Mouse (Mus musculus) midbrain, embryonic 15.5 days (tissue): ENCODE data around the gene Abraxas1. TPM values are rescaled to one million over a fixed set of nuclear protein-coding genes. Genes with fewer than 3 reads are reported as not detected.

ENCODE experiments used
- ATAC-seq: fragments of 200-750 bp; cut with Nextera tagmentation; replicated peaks from 2 replicates; pipeline ENCODE4 v1.8.0; 2017; ENCODE audit warnings: moderate TSS enrichment
- H3K27ac ChIP-seq: fragments of 300-500 bp; sonication (generic); 2 replicates; pipeline ENCODE4 v1.5.1; 2015; ENCODE audit warnings: mild to moderate bottlenecking, inconsistent platforms
- H3K27me3 ChIP-seq: fragments of 300-500 bp; sonication (generic); replicated peaks from 2 replicates; pipeline ENCODE4 v1.6.1; 2015; ENCODE audit warnings: inconsistent platforms
- H3K36me3 ChIP-seq: fragments of 300-500 bp; sonication (generic); replicated peaks from 2 replicates; pipeline ENCODE4 v1.6.1; 2015; ENCODE audit warnings: inconsistent platforms
- H3K4me1 ChIP-seq: fragments of 300-500 bp; sonication (generic); 2 replicates; pipeline ENCODE4 v1.6.1; 2015; ENCODE audit warnings: inconsistent platforms
- H3K4me2 ChIP-seq: fragments of 300-500 bp; sonication (generic); 2 replicates; pipeline ENCODE4 v1.6.1; 2015; ENCODE audit warnings: inconsistent platforms, mild to moderate bottlenecking, moderate library complexity
- H3K4me3 ChIP-seq: fragments of 300-500 bp; sonication (generic); 2 replicates; pipeline ENCODE4 v1.5.1; 2015; ENCODE audit warnings: mild to moderate bottlenecking, inconsistent platforms
- H3K9ac ChIP-seq: fragments of 300-500 bp; sonication (generic); 2 replicates; pipeline ENCODE4 v1.6.1; 2015; ENCODE audit warnings: mild to moderate bottlenecking, inconsistent platforms
- H3K9me3 ChIP-seq: fragments of 300-500 bp; sonication (generic); 2 replicates; pipeline ENCODE4 v1.6.1; 2016; ENCODE audit warnings: inconsistent platforms
- WGBS: fragments of 180-500 bp; shearing (Covaris S2); methylation state at CpG from one replicate; pipeline ENCODE4 v1.1.7; 2015; ENCODE audit warnings: mixed read lengths; 5-methylcytosine and 5-hydroxymethylcytosine counted together
- polyA plus RNA-seq: library from polyadenylated mRNA; unstranded; fragments of >200 nt; fragmentation: Nextera tagmentation; extraction: Ambion mirVana; gene quantifications from 2 replicates; pipeline ENCODE4 v1.2.1, GENCODE M21; 2015

Abraxas1 gene
- 12.8 and 13.2 TPM in 2 replicates for polyA plus RNA-seq

GRCm38 (mm10) chr5:100820483-100821184 lies at the start of gene Abraxas1:
TSS of gene Abraxas1 (minus strand) at chr5:100820965.
- Histone ChIP-seq H3K4me2 (peak within 1 kb of the TSS; percentile 83), H3K9ac (peak within 1 kb of the TSS; percentile 93), H3K27ac (peak within 1 kb of the TSS; percentile 82), H3K4me3 (peak within 1 kb of the TSS; percentile 89), H3K4me1 (peaks cover 11% of the 10 kb centered on the region), H3K9me3 (no peaks in the 10 kb centered on the region), H3K27me3 (no peaks in the 10 kb centered on the region), H3K36me3 (no peaks in the 10 kb centered on the region)
- WGBS: under 1% methylated on average over 63 of the region's 63 CpGs
- ATAC-seq: peak; percentile 99

GRCm38 (mm10) chr5:100869197-100869895 lies 48.6 kb upstream of the Abraxas1 start:
- Histone ChIP-seq H3K4me1 (no peaks in the 10 kb centered on the region), H3K9me3 (no peaks in the 10 kb centered on the region), H3K4me2 (no peak overlapping the region), H3K27ac (no peak overlapping the region), H3K27me3 (no peaks in the 10 kb centered on the region), H3K36me3 (no peaks in the 10 kb centered on the region), H3K9ac (no peak overlapping the region), H3K4me3 (no peak overlapping the region)
- no peak for ATAC-seq
- WGBS: 74% methylated on average over 4 of the region's 4 CpGs

- no peaks in the 10 kb centered on the region for H3K4me1 ChIP-seq
- no peaks in the 10 kb centered on the region for H3K27me3 ChIP-seq
- H3K9ac ChIP-seq: no peak overlapping the region
- no peaks in the 10 kb centered on the region for H3K9me3 ChIP-seq
- no peak overlapping the region for H3K4me2 ChIP-seq
- no peak overlapping the region for H3K27ac ChIP-seq
- H3K4me3 ChIP-seq: no peak overlapping the region
- no peak for ATAC-seq
- WGBS: 75% methylated on average over 2 of the region's 2 CpGs
- H3K36me3 ChIP-seq: no peaks in the 10 kb centered on the region
Observed at GRCm38 (mm10) chr5:100866183-100866582, 45.4 kb upstream of the Abraxas1 start.

- Histone ChIP-seq H3K4me2 (no peak overlapping the region), H3K4me1 (no peaks in the 10 kb centered on the region), H3K36me3 (no peaks in the 10 kb centered on the region), H3K9me3 (no peaks in the 10 kb centered on the region), H3K27me3 (no peaks in the 10 kb centered on the region), H3K4me3 (no peak overlapping the region), H3K27ac (no peak overlapping the region), H3K9ac (no peak overlapping the region)
- ATAC-seq: no peak
- 89% methylated on average over 6 of the region's 6 CpGs for WGBS
Observed at GRCm38 (mm10) chr5:100864438-100864837, 43.7 kb upstream of the Abraxas1 start.

GRCm38 (mm10) chr5:100863091-100863490 lies 42.3 kb upstream of the Abraxas1 start:
- 61% methylated on average over 2 of the region's 2 CpGs for WGBS
- ATAC-seq: no peak
- H3K9me3 ChIP-seq: no peaks in the 10 kb centered on the region

GRCm38 (mm10) chr5:100861811-100862210 lies 41.0 kb upstream of the Abraxas1 start:
- H3K36me3 ChIP-seq: no peaks in the 10 kb centered on the region
- ATAC-seq: no peak

More at GRCm38 (mm10) chr5:100863091-100863490, 42.3 kb upstream of the Abraxas1 start:
- no peak overlapping the region for H3K4me2 ChIP-seq
- H3K4me1 ChIP-seq: no peaks in the 10 kb centered on the region
- H3K27me3 ChIP-seq: no peaks in the 10 kb centered on the region
- H3K9ac ChIP-seq: no peak overlapping the region
- H3K36me3 ChIP-seq: no peaks in the 10 kb centered on the region
- H3K4me3 ChIP-seq: no peak overlapping the region
- no peak overlapping the region for H3K27ac ChIP-seq

GRCm38 (mm10) chr5:100861140-100861539 lies 40.4 kb upstream of the Abraxas1 start:
- no peak overlapping the region for H3K4me3 ChIP-seq
- no peak overlapping the region for H3K9ac ChIP-seq
- no peaks in the 10 kb centered on the region for H3K4me1 ChIP-seq
- H3K27me3 ChIP-seq: no peaks in the 10 kb centered on the region
- ATAC-seq: no peak
- no peak overlapping the region for H3K27ac ChIP-seq
- H3K36me3 ChIP-seq: no peaks in the 10 kb centered on the region
- no peak overlapping the region for H3K4me2 ChIP-seq
- 76% methylated on average over 4 of the region's 4 CpGs for WGBS
- H3K9me3 ChIP-seq: no peaks in the 10 kb centered on the region

More at GRCm38 (mm10) chr5:100861811-100862210, 41.0 kb upstream of the Abraxas1 start:
- 85% methylated on average over 7 of the region's 7 CpGs for WGBS
- Histone ChIP-seq H3K4me2 (no peak overlapping the region), H3K9ac (no peak overlapping the region), H3K27ac (no peak overlapping the region), H3K4me3 (no peak overlapping the region), H3K4me1 (no peaks in the 10 kb centered on the region), H3K9me3 (no peaks in the 10 kb centered on the region), H3K27me3 (no peaks in the 10 kb centered on the region)

GRCm38 (mm10) chr5:100860417-100861053 lies 39.8 kb upstream of the Abraxas1 start:
- H3K36me3 ChIP-seq: no peaks in the 10 kb centered on the region
- no peak overlapping the region for H3K4me3 ChIP-seq
- no peaks in the 10 kb centered on the region for H3K9me3 ChIP-seq
- no peak overlapping the region for H3K27ac ChIP-seq
- no peak overlapping the region for H3K4me2 ChIP-seq
- no peak overlapping the region for H3K9ac ChIP-seq
- no peak for ATAC-seq
- 83% methylated on average over 12 of the region's 12 CpGs for WGBS
- H3K27me3 ChIP-seq: no peaks in the 10 kb centered on the region
- no peaks in the 10 kb centered on the region for H3K4me1 ChIP-seq

GRCm38 (mm10) chr5:100856552-100856951 lies 35.8 kb upstream of the Abraxas1 start:
- H3K36me3 ChIP-seq: no peaks in the 10 kb centered on the region
- no peaks in the 10 kb centered on the region for H3K9me3 ChIP-seq
- H3K4me1 ChIP-seq: no peaks in the 10 kb centered on the region
- no peak overlapping the region for H3K9ac ChIP-seq
- no peaks in the 10 kb centered on the region for H3K27me3 ChIP-seq
- H3K4me3 ChIP-seq: no peak overlapping the region
- H3K4me2 ChIP-seq: no peak overlapping the region
- 81% methylated on average over 3 of the region's 3 CpGs for WGBS
- ATAC-seq: no peak
- H3K27ac ChIP-seq: no peak overlapping the region

- no peaks in the 10 kb centered on the region for H3K9me3 ChIP-seq
- H3K4me2 ChIP-seq: no peak overlapping the region
- no peak for ATAC-seq
- no peaks in the 10 kb centered on the region for H3K27me3 ChIP-seq
- no peaks in the 10 kb centered on the region for H3K4me1 ChIP-seq
- no peak overlapping the region for H3K27ac ChIP-seq
- WGBS: 83% methylated on average over 4 of the region's 4 CpGs
- H3K4me3 ChIP-seq: no peak overlapping the region
- no peaks in the 10 kb centered on the region for H3K36me3 ChIP-seq
- no peak overlapping the region for H3K9ac ChIP-seq
Observed at GRCm38 (mm10) chr5:100853963-100854362, 33.2 kb upstream of the Abraxas1 start.

- peak overlapping the region; percentile 53 for H3K4me3 ChIP-seq
- no peak overlapping the region for H3K9ac ChIP-seq
- H3K27ac ChIP-seq: no peak overlapping the region
- H3K4me2 ChIP-seq: peak overlapping the region; percentile 99
- 15% methylated on average over 2 of the region's 2 CpGs for WGBS
- peaks cover 19% of the 10 kb centered on the region for H3K4me1 ChIP-seq
- no peak for ATAC-seq
- no peaks in the 10 kb centered on the region for H3K36me3 ChIP-seq
- 0 out of 2 replicates have a peak, but pooled peaks cover 3% of the 10 kb centered on the region for H3K9me3 ChIP-seq
- peaks cover 43% of the 10 kb centered on the region for H3K27me3 ChIP-seq
Observed at GRCm38 (mm10) chr5:100847143-100847542, 26.4 kb upstream of the Abraxas1 start.

- peak overlapping the region; percentile 53 for H3K4me3 ChIP-seq
- 0 out of 2 replicates have a peak, but pooled peaks cover 5% of the 10 kb centered on the region for H3K9me3 ChIP-seq
- H3K27ac ChIP-seq: no peak overlapping the region
- peak overlapping the region; percentile 41 for H3K9ac ChIP-seq
- H3K36me3 ChIP-seq: no peaks in the 10 kb centered on the region
- H3K4me2 ChIP-seq: peak overlapping the region; percentile 99
- ATAC-seq: peak; percentile 42; the same call in 1 of the 2 replicates
- WGBS: 1% methylated on average over 22 of the region's 22 CpGs
- H3K27me3 ChIP-seq: peaks cover 43% of the 10 kb centered on the region
- H3K4me1 ChIP-seq: peaks cover 19% of the 10 kb centered on the region
Observed at GRCm38 (mm10) chr5:100846599-100846920, 25.8 kb upstream of the Abraxas1 start.
